Mouse (Mus musculus) limb, embryonic 15.5 days (tissue): ENCODE data around the gene Arhgap17. TPM values are rescaled to one million over a fixed set of nuclear protein-coding genes. Genes with fewer than 3 reads are reported as not detected.

Experiments used
- ATAC-seq: fragments of 200-750 bp; cut with Nextera tagmentation; 2 replicates; pipeline ENCODE4 v1.8.0; 2017; ENCODE audit warnings: low read depth, moderate TSS enrichment; ENCODE audit not compliant: insufficient number of reproducible peaks, low FRiP score, low TSS enrichment
- H3K27ac ChIP-seq: fragments of 300-500 bp; sonication (generic); 2 replicates; pipeline ENCODE4 v1.5.1; 2015; ENCODE audit warnings: moderate library complexity, mild to moderate bottlenecking, inconsistent platforms
- H3K27me3 ChIP-seq: fragments of 300-500 bp; sonication (generic); 2 replicates; pipeline ENCODE4 v1.6.1; 2015; ENCODE audit warnings: inconsistent platforms
- H3K36me3 ChIP-seq: fragments of 300-500 bp; sonication (generic); 2 replicates; pipeline ENCODE4 v1.6.1; 2015; ENCODE audit warnings: inconsistent platforms
- H3K4me1 ChIP-seq: fragments of 300-500 bp; sonication (generic); 2 replicates; pipeline ENCODE4 v1.6.1; 2015; ENCODE audit warnings: inconsistent platforms
- H3K4me2 ChIP-seq: fragments of 300-500 bp; sonication (generic); 2 replicates; pipeline ENCODE4 v1.6.1; 2015; ENCODE audit warnings: mild to moderate bottlenecking, inconsistent platforms
- H3K4me3 ChIP-seq: fragments of 300-500 bp; sonication (generic); 2 replicates; pipeline ENCODE4 v1.5.1; 2015; ENCODE audit warnings: mild to moderate bottlenecking, inconsistent platforms
- H3K9ac ChIP-seq: fragments of 300-500 bp; sonication (generic); 2 replicates; pipeline ENCODE4 v1.6.1; 2015; ENCODE audit warnings: inconsistent platforms
- H3K9me3 ChIP-seq: fragments of 300-500 bp; sonication (generic); 2 replicates; pipeline ENCODE4 v1.6.1; 2016; ENCODE audit warnings: inconsistent platforms
- WGBS: fragments of 180-500 bp; shearing (Covaris S2); methylation state at CpG from one replicate; pipeline ENCODE4 v1.1.7; 2015; 5-methylcytosine and 5-hydroxymethylcytosine counted together
- polyA plus RNA-seq: library from polyadenylated mRNA; unstranded; fragments of >200 nt; fragmentation: Nextera tagmentation; extraction: Ambion mirVana; gene quantifications from 2 replicates; pipeline ENCODE4 v1.2.1, GENCODE M21; 2015

Gene Arhgap17
- polyA plus RNA-seq, 1 experiment from 2014 or later, result 19.6 TPM

DNA sequence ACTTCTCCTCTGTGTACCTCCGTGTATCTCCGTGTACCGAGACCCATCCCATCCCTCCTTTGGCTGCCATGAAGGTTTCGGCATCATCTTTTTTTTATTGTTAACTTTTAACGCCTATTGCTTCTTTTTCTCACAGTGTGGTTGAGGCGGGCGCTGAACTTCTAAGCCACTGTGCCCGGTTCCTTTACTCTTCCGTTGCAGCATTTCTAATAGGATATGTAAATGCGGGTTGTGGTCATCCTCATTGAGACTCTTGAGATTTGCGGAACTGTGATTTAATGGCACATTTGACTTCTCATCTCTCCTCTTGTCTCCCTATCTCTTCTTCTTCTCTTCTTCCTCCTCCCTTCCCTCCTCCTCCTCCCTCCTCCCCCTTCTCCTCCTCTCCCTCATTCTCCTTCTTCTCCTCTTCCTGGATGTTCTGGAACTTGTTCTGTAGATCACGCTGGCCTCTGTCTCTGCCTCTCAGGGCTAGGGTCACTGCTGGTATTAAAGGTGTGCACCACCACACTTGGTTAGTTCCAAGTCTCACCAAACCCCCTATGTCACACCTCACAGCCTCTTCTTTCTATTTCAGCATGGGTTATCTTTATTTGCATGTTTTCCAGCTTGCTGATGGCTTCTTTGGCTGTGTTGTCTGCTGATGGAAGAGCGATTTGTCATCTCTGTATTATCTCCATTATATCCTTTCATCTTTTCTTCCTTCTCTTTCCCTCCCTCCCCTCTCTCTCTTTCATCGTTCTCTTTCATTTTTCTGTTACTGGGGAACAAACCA lies 115.3 kb downstream of the Arhgap17 start:
- WGBS, result 90% methylated on average over 14 of the region's 14 CpGs
- Histone ChIP-seq H3K4me1 (no peaks in the 10 kb centered on the region), H3K4me3 (no peak overlapping the region), H3K27ac (no peak overlapping the region), H3K9me3 (no peaks in the 10 kb centered on the region), H3K27me3 (no peaks in the 10 kb centered on the region), H3K9ac (no peak overlapping the region), H3K36me3 (no peaks in the 10 kb centered on the region), H3K4me2 (no peak overlapping the region)
- no peak for ATAC-seq

GRCm38 (mm10) chr7:123253396-123253795 lies 116.3 kb downstream of the Arhgap17 start:
- Histone ChIP-seq H3K4me2 (no peak overlapping the region), H3K9me3 (no peaks in the 10 kb centered on the region), H3K4me3 (no peak overlapping the region), H3K4me1 (no peaks in the 10 kb centered on the region), H3K9ac (no peak overlapping the region), H3K27me3 (no peaks in the 10 kb centered on the region), H3K36me3 (no peaks in the 10 kb centered on the region), H3K27ac (no peak overlapping the region)
- WGBS, result 81% methylated on average over 7 of the region's 7 CpGs
- no peak for ATAC-seq

DNA sequence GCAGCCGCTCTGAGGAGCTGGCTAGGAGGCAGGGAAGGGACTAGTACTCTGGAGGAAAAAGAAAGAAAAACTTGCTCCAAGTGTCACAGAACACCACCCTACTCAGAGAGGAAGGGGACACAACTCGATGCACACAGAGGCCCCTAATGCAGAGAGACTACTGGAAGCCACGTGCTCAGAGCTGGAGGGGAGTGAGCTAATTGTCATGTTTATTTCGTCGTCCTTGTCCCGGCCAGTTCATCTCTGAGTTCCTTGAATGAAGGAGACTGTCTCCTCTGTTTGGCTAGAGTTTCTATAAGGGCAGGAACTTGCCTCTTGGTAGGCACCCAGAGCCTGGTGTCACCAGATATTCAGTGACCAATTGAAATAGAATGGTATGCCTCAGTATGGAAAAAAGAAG lies 118.4 kb downstream of the Arhgap17 start:
- WGBS, result 58% methylated on average over 6 of the region's 6 CpGs
- H3K36me3 ChIP-seq, result no peaks in the 10 kb centered on the region
- no peak overlapping the region for H3K4me2 ChIP-seq
- no peaks in the 10 kb centered on the region for H3K9me3 ChIP-seq
- ATAC-seq, result no peak
- no peak overlapping the region for H3K27ac ChIP-seq
- no peak overlapping the region for H3K9ac ChIP-seq
- H3K4me3 ChIP-seq, result no peak overlapping the region
- H3K4me1 ChIP-seq, result no peaks in the 10 kb centered on the region
- H3K27me3 ChIP-seq, result no peaks in the 10 kb centered on the region

GRCm38 (mm10) chr7:123248166-123248565 lies 121.5 kb downstream of the Arhgap17 start:
- Histone ChIP-seq H3K27me3 (no peaks in the 10 kb centered on the region), H3K4me3 (no peak overlapping the region), H3K9ac (no peak overlapping the region), H3K4me2 (no peak overlapping the region), H3K9me3 (no peaks in the 10 kb centered on the region), H3K27ac (no peak overlapping the region), H3K4me1 (no peaks in the 10 kb centered on the region), H3K36me3 (no peaks in the 10 kb centered on the region)
- no peak for ATAC-seq
- WGBS, result 46% methylated on average over 2 of the region's 2 CpGs

GRCm38 (mm10) chr7:123246504-123247084 lies 123.1 kb downstream of the Arhgap17 start:
- H3K9ac ChIP-seq, result no peak overlapping the region
- H3K27ac ChIP-seq, result no peak overlapping the region
- WGBS, result 61% methylated on average over 4 of the region's 4 CpGs
- no peaks in the 10 kb centered on the region for H3K4me1 ChIP-seq
- H3K4me2 ChIP-seq, result no peak overlapping the region
- H3K9me3 ChIP-seq, result no peaks in the 10 kb centered on the region
- no peak overlapping the region for H3K4me3 ChIP-seq
- ATAC-seq, result no peak
- no peaks in the 10 kb centered on the region for H3K36me3 ChIP-seq
- no peaks in the 10 kb centered on the region for H3K27me3 ChIP-seq

- no peaks in the 10 kb centered on the region for H3K27me3 ChIP-seq
- H3K36me3 ChIP-seq, result no peaks in the 10 kb centered on the region
- H3K4me1 ChIP-seq, result no peaks in the 10 kb centered on the region
- H3K9me3 ChIP-seq, result no peaks in the 10 kb centered on the region
- H3K27ac ChIP-seq, result no peak overlapping the region
- H3K4me3 ChIP-seq, result no peak overlapping the region
- no peak for ATAC-seq
- no peak overlapping the region for H3K4me2 ChIP-seq
- WGBS, result 82% methylated on average over 1 of the region's 1 CpGs
- no peak overlapping the region for H3K9ac ChIP-seq
These were observed 124.9 kb downstream of the Arhgap17 start for GRCm38 (mm10) chr7:123244833-123245232.

DNA sequence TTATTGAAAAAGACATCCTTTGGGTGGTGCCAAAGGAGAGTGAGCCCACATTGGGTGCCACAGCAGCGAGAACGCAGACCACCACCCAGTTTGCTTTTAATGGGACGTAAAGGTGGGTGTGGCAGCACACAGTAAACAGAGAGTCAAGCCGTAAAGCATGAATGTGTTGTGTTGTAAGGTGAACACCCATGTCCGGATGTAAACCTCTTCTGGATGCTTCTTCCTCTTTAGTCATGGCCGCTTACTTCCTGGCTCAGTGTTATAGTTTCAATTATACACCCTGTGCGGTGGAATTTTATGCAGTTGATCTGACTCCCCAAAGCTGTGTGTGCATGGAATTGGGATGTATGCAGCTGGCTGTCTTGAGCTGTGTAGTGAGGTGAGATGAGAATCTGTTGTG lies 127.5 kb downstream of the Arhgap17 start:
- Histone ChIP-seq H3K36me3 (no peaks in the 10 kb centered on the region), H3K27me3 (no peaks in the 10 kb centered on the region), H3K4me3 (no peak overlapping the region), H3K4me1 (no peaks in the 10 kb centered on the region), H3K9me3 (no peaks in the 10 kb centered on the region), H3K27ac (no peak overlapping the region), H3K4me2 (no peak overlapping the region), H3K9ac (no peak overlapping the region)
- WGBS, result 79% methylated on average over 7 of the region's 7 CpGs
- ATAC-seq, result no peak

- no peak overlapping the region for H3K9ac ChIP-seq
- H3K9me3 ChIP-seq, result no peaks in the 10 kb centered on the region
- no peaks in the 10 kb centered on the region for H3K4me1 ChIP-seq
- H3K27me3 ChIP-seq, result no peaks in the 10 kb centered on the region
- H3K27ac ChIP-seq, result no peak overlapping the region
- ATAC-seq, result no peak
- WGBS, result 72% methylated on average over 6 of the region's 6 CpGs
- H3K4me3 ChIP-seq, result no peak overlapping the region
- H3K4me2 ChIP-seq, result no peak overlapping the region
- no peaks in the 10 kb centered on the region for H3K36me3 ChIP-seq
These were observed 129.7 kb downstream of the Arhgap17 start for GRCm38 (mm10) chr7:123240064-123240463.

GRCm38 (mm10) chr7:123238621-123239020 lies 131.1 kb downstream of the Arhgap17 start:
- Histone ChIP-seq H3K4me1 (no peaks in the 10 kb centered on the region), H3K27ac (no peak overlapping the region), H3K9ac (no peak overlapping the region), H3K4me2 (no peak overlapping the region), H3K4me3 (no peak overlapping the region), H3K9me3 (no peaks in the 10 kb centered on the region), H3K36me3 (no peaks in the 10 kb centered on the region), H3K27me3 (no peaks in the 10 kb centered on the region)
- ATAC-seq, result no peak
- WGBS, result 75% methylated on average over 4 of the region's 4 CpGs

GRCm38 (mm10) chr7:123235449-123235848 lies 134.3 kb downstream of the Arhgap17 start:
- Histone ChIP-seq H3K4me1 (no peaks in the 10 kb centered on the region), H3K27ac (no peak overlapping the region), H3K36me3 (no peaks in the 10 kb centered on the region), H3K9me3 (no peaks in the 10 kb centered on the region), H3K9ac (no peak overlapping the region), H3K27me3 (no peaks in the 10 kb centered on the region), H3K4me3 (no peak overlapping the region), H3K4me2 (no peak overlapping the region)
- no peak for ATAC-seq
- WGBS, result 18% methylated on average over 4 of the region's 4 CpGs
